Mouse (Mus musculus): Measurements from ENCODE around the gene Cnot8.

GRCm38 (mm10) chr11:58100006-58100405, 3.9 kb upstream of the Cnot8 start:
- no peak for TF ChIP-seq CTCF (IDR thresholded peaks at IDR 0.05; ENCODE audit: control insufficient read depth, insufficient read depth, insufficient replicate concordance, low read depth, low read length)
- no peak for TF ChIP-seq POLR2A (IDR thresholded peaks at IDR 0.05; ENCODE audit: control insufficient read depth, low read depth, low read length)

All from testis, adult 2 months (tissue).